Comparison of ENCODE assay signal across 14 mouse cellular contexts in genomic region chr9:62784233-62784632, GRCm38 (mm10). TPM values are rescaled to one million over a fixed set of nuclear protein-coding genes. Genes with fewer than 3 reads are reported as not detected.
A peak's percentile ranks its signal among the peaks of the same experiment; 100 is the strongest.
DNase-seq lines count a peak whose midpoint lies in the region; ATAC-seq and TF ChIP-seq lines count a peak whose summit lies in the region.
"Had no signal": no experiment of that assay in that cellular context is flagged by ENCODE, and none has a peak within 500 bp of the region (broad histone marks: within the 10 kb centered on the region; RNA-seq: fewer than 3 reads in every experiment).

No protein-coding gene starts in this region.

- H3K36me3 ChIP-seq in lung, embryonic 14.5 days (ENCODE audit: insufficient read depth), result no peaks in the 10 kb centered on the region
- H3K36me3 ChIP-seq in neural tube, embryonic 15.5 days, result no peaks in the 10 kb centered on the region

- peak; percentile 11; the same call in 1 of the 2 replicates for TF ChIP-seq CTCF in gastrocnemius, adult 2 months (IDR thresholded peaks at IDR 0.05)
- peak; percentile 28; the same call in 1 of the 2 replicates for TF ChIP-seq CTCF in lung, embryonic 14.5 days (IDR thresholded peaks at IDR 0.05; ENCODE audit: low read depth)
- TF ChIP-seq CTCF in embryonic fibroblast, embryonic 13.5 days (IDR thresholded peaks at IDR 0.05; ENCODE audit: borderline replicate concordance, insufficient read depth, low read length), result peak; percentile 32; the same call in 1 of the 2 replicates

- no peak overlapping the region for H3K4me3 ChIP-seq in gastrocnemius, adult 2 months
- H3K4me3 ChIP-seq in lung, embryonic 14.5 days (ENCODE audit: low read depth, low read length), result no peak overlapping the region
- H3K4me3 ChIP-seq in embryonic fibroblast, embryonic 13.5 days (ENCODE audit: insufficient read depth, low read length), result no peak overlapping the region
- H3K4me3 ChIP-seq in neural tube, embryonic 15.5 days (replicated peaks), result no peak overlapping the region
- H3K4me3 ChIP-seq: erythroblast, embryonic 14.5 days; megakaryocyte, embryonic 14.5 days had no signal

- H3K9ac ChIP-seq in lung, embryonic 14.5 days, result no peak overlapping the region
- H3K9ac ChIP-seq in neural tube, embryonic 15.5 days (replicated peaks), result no peak overlapping the region

- no peak for DNase-seq in gastrocnemius, adult 2 months
- DNase-seq in gastrocnemius, postnatal 36 days, result no peak
- DNase-seq in lung, embryonic 14.5 days, result no peak
- DNase-seq in lung, postnatal 25 days (ENCODE audit: low spot score), result no peak
- no peak for DNase-seq in embryo, embryonic 9.5 days (ENCODE audit: extremely low spot score)
- DNase-seq in ovary, adult 18-20 months (ENCODE audit: low spot score), result no peak
- DNase-seq: gastrocnemius, postnatal 14 days; kidney, adult 9 months; thymus, postnatal 25 days had no signal

- no peak overlapping the region for H3K27ac ChIP-seq in gastrocnemius, adult 2 months
- H3K27ac ChIP-seq in lung, embryonic 14.5 days (ENCODE audit: low read depth), result no peak overlapping the region
- H3K27ac ChIP-seq in embryonic fibroblast, embryonic 13.5 days (ENCODE audit: insufficient read depth, low read length), result no peak overlapping the region
- peak overlapping the region; percentile 80 for H3K27ac ChIP-seq in neural tube, embryonic 15.5 days (replicated peaks)

- 91% methylated on average over 2 of the region's 2 CpGs for WGBS in lung, embryonic 14.5 days
- WGBS in neural tube, embryonic 15.5 days, result 87% methylated on average over 2 of the region's 2 CpGs

- no peak for TF ChIP-seq POLR2A in embryonic fibroblast, embryonic 13.5 days (IDR thresholded peaks at IDR 0.05; ENCODE audit: low read depth, low read length)

- ATAC-seq in lung, embryonic 14.5 days (ENCODE audit: insufficient read depth), result no peak
- ATAC-seq in neural tube, embryonic 15.5 days (ENCODE audit: low FRiP score), result no peak
- ATAC-seq: activated CD4-positive, CD25-positive, alpha-beta regulatory T cell, adult 4 months had no signal

- H3K9me3 ChIP-seq in lung, embryonic 14.5 days (ENCODE audit: low read depth, low read length), result no peaks in the 10 kb centered on the region
- H3K9me3 ChIP-seq in neural tube, embryonic 15.5 days (replicated peaks), result no peaks in the 10 kb centered on the region
- H3K9me3 ChIP-seq: megakaryocyte, embryonic 14.5 days had no signal

- no peaks in the 10 kb centered on the region for H3K4me1 ChIP-seq in lung, embryonic 14.5 days (ENCODE audit: insufficient read depth)
- no peaks in the 10 kb centered on the region for H3K4me1 ChIP-seq in embryonic fibroblast, embryonic 13.5 days (ENCODE audit: control insufficient read depth, insufficient read depth, low read length)
- peaks cover 24% of the 10 kb centered on the region for H3K4me1 ChIP-seq in neural tube, embryonic 15.5 days

- H3K4me2 ChIP-seq in lung, embryonic 14.5 days, result no peak overlapping the region
- H3K4me2 ChIP-seq in neural tube, embryonic 15.5 days, result no peak overlapping the region

- H3K27me3 ChIP-seq in lung, embryonic 14.5 days (ENCODE audit: insufficient read depth, low read length), result no peaks in the 10 kb centered on the region
- no peaks in the 10 kb centered on the region for H3K27me3 ChIP-seq in neural tube, embryonic 15.5 days (replicated peaks)

- intact Hi-C loops in gastrocnemius, adult 2 months (cut with DNase I), result no loop called here
- intact Hi-C loops in gastrocnemius, postnatal 36 days (cut with DNase I), result loop anchor here (5.0 kb wide), 1 partner anchor 43 kb away; no protein-coding TSS in a partner anchor

RNA-seq across cellular contexts. Expression of gene Fem1b, which starts 27.5 kb away (rescaled TPM):
- 10 to 100 TPM; 13.6 to 15.8 TPM for total RNA-seq in gastrocnemius, adult 2 months (2021)
- 10 to 100 TPM; 13.6 to 13.8 TPM for total RNA-seq in gastrocnemius, postnatal 36 days (2021)
- polyA plus RNA-seq in lung, embryonic 14.5 days (2014; fragmentation: Nextera tagmentation; extraction: Ambion mirVana), result 37.1 and 37.6 TPM in 2 replicates
- polyA plus RNA-seq in embryonic fibroblast, embryonic 13.5 days (2011; ENCODE audit: insufficient read length, low read depth, missing spikeins), result 37.3 and 41.2 TPM in 2 replicates
- polyA plus RNA-seq in neural tube, embryonic 15.5 days (2015; fragmentation: Nextera tagmentation; extraction: Ambion mirVana), result 39.8 and 45.4 TPM in 2 replicates

RNA-seq across cellular contexts. Expression of gene Cln6, which starts 54.4 kb away (rescaled TPM):
- total RNA-seq in gastrocnemius, adult 2 months (2021), result 10 to 100 TPM; 17.5 to 20.7 TPM
- total RNA-seq in gastrocnemius, postnatal 36 days (2021), result 10 to 100 TPM; 14.4 to 18.6 TPM
- polyA plus RNA-seq in lung, embryonic 14.5 days (2014; fragmentation: Nextera tagmentation; extraction: Ambion mirVana), result 27.3 and 27.7 TPM in 2 replicates
- 33.7 and 43.3 TPM in 2 replicates for polyA plus RNA-seq in embryonic fibroblast, embryonic 13.5 days (2011; ENCODE audit: insufficient read length, low read depth, missing spikeins)
- polyA plus RNA-seq in neural tube, embryonic 15.5 days (2015; fragmentation: Nextera tagmentation; extraction: Ambion mirVana), result 5.7 and 10.5 TPM in 2 replicates
